Mouse (Mus musculus) A20 (cell line): Measurements from ENCODE around the gene Cxcl3.
"Not testable (repeated sequence)": the region's sequence is repeated elsewhere in the genome, so short reads cannot be mapped to it uniquely, and the experiment has no call there.

Experiments used
- DNase-seq: peaks from one replicate; pipeline ENCODE4 v3.0.0-alpha.2; 2011; ENCODE audit warnings: low read depth, low spot score

The Cxcl3 gene

GRCm38 (mm10) chr5:90790074-90790502 is 4.2 kb downstream of the Cxcl3 start:
- DNase-seq: no peak

GRCm38 (mm10) chr5:90794195-90794625 is 8.3 kb downstream of the Cxcl3 start, which contains the start of gene Cxcl15:
Cxcl15 (plus strand) TSS chr5:90794534.
- no peak for DNase-seq

GRCm38 (mm10) chr5:90795392-90795791 is 9.5 kb downstream of the Cxcl3 start:
- DNase-seq: not testable (repeated sequence)

- no peak for DNase-seq
These were observed 18.7 kb downstream of the Cxcl3 start for GRCm38 (mm10) chr5:90804574-90804973.

GRCm38 (mm10) chr5:90806050-90806449 is 20.1 kb downstream of the Cxcl3 start:
- DNase-seq: no peak

GRCm38 (mm10) chr5:90807176-90807950 is 21.5 kb downstream of the Cxcl3 start:
- no peak for DNase-seq

- no peak for DNase-seq
These were observed 33.9 kb downstream of the Cxcl3 start for GRCm38 (mm10) chr5:90819756-90820155.

- no peak for DNase-seq
These were observed 46.4 kb downstream of the Cxcl3 start for GRCm38 (mm10) chr5:90832145-90832767.

- DNase-seq: no peak
These were observed 47.0 kb downstream of the Cxcl3 start for GRCm38 (mm10) chr5:90832768-90833388.

- no peak for DNase-seq
These were observed 48.5 kb downstream of the Cxcl3 start for GRCm38 (mm10) chr5:90834436-90834835.

GRCm38 (mm10) chr5:90838582-90838981 is 52.7 kb downstream of the Cxcl3 start:
- DNase-seq: no peak
